Mouse (Mus musculus): ENCODE data around the gene Lrrc3b. TPM values are rescaled to one million over a fixed set of nuclear protein-coding genes. Genes with fewer than 3 reads are reported as not detected.

Gene Lrrc3b
- total RNA-seq, 2 experiments from 2014 or later = 13.9 to 16.2 TPM

- no peak for DNase-seq
These were observed 108.6 kb downstream of the Lrrc3b start for GRCm38 (mm10) chr14:15330155-15330554.

- no peak for DNase-seq
These were observed 112.9 kb downstream of the Lrrc3b start for GRCm38 (mm10) chr14:15325872-15326271.

GRCm38 (mm10) chr14:15322441-15323123 lies 116.2 kb downstream of the Lrrc3b start:
- DNase-seq = no peak

GRCm38 (mm10) chr14:15319399-15319915 lies 119.3 kb downstream of the Lrrc3b start:
- no peak for DNase-seq

GRCm38 (mm10) chr14:15308576-15308975 lies 130.2 kb downstream of the Lrrc3b start:
- no peak for DNase-seq
